Mouse (Mus musculus) naive thymus-derived CD4-positive, alpha-beta T cell, adult 2 months (primary cell): ENCODE measurements around the gene Adgrb3.

Experiments
- DNase-seq: peaks from one replicate; pipeline ENCODE4 v3.0.0-alpha.2; 2011; ENCODE audit warnings: low read depth

The Adgrb3 gene

GRCm38 (mm10) chr1:25281471-25281870 lies 548.0 kb downstream of the Adgrb3 start:
- no peak for DNase-seq

- no peak for DNase-seq
These were observed 578.9 kb downstream of the Adgrb3 start for GRCm38 (mm10) chr1:25250562-25250961.

GRCm38 (mm10) chr1:25242436-25242835 lies 587.1 kb downstream of the Adgrb3 start:
- no peak for DNase-seq

- no peak for DNase-seq
These were observed 600.2 kb downstream of the Adgrb3 start for GRCm38 (mm10) chr1:25229245-25229750.

GRCm38 (mm10) chr1:25228381-25229244 lies 600.9 kb downstream of the Adgrb3 start:
- DNase-seq = no peak

GRCm38 (mm10) chr1:25227880-25228279 lies 601.6 kb downstream of the Adgrb3 start:
- DNase-seq = no peak

- no peak for DNase-seq
These were observed 624.9 kb downstream of the Adgrb3 start for GRCm38 (mm10) chr1:25204636-25205035.

- DNase-seq = no peak
These were observed 630.1 kb downstream of the Adgrb3 start for GRCm38 (mm10) chr1:25199392-25199791.

GRCm38 (mm10) chr1:25191986-25192385 lies 637.5 kb downstream of the Adgrb3 start:
- no peak for DNase-seq

- DNase-seq = no peak
These were observed 640.2 kb downstream of the Adgrb3 start for GRCm38 (mm10) chr1:25189261-25189660.

- DNase-seq = no peak
These were observed 643.6 kb downstream of the Adgrb3 start for GRCm38 (mm10) chr1:25185909-25186308.

- no peak for DNase-seq
These were observed 647.6 kb downstream of the Adgrb3 start for GRCm38 (mm10) chr1:25181881-25182280.

GRCm38 (mm10) chr1:25180615-25181014 lies 648.9 kb downstream of the Adgrb3 start:
- no peak for DNase-seq

GRCm38 (mm10) chr1:25179860-25180582 lies 649.5 kb downstream of the Adgrb3 start:
- DNase-seq = no peak

- no peak for DNase-seq
These were observed 651.0 kb downstream of the Adgrb3 start for GRCm38 (mm10) chr1:25178347-25179130.

GRCm38 (mm10) chr1:25167120-25167519 lies 662.4 kb downstream of the Adgrb3 start:
- DNase-seq = no peak

GRCm38 (mm10) chr1:25166036-25166796 lies 663.3 kb downstream of the Adgrb3 start:
- DNase-seq = no peak

GRCm38 (mm10) chr1:25163561-25163960 lies 665.9 kb downstream of the Adgrb3 start:
- DNase-seq = no peak

GRCm38 (mm10) chr1:25146206-25146605 lies 683.3 kb downstream of the Adgrb3 start:
- DNase-seq = no peak

- no peak for DNase-seq
These were observed 697.2 kb downstream of the Adgrb3 start for GRCm38 (mm10) chr1:25132150-25132824.

GRCm38 (mm10) chr1:25115512-25115911 lies 714.0 kb downstream of the Adgrb3 start:
- DNase-seq = no peak
